Mouse (Mus musculus) midbrain, embryonic 15.5 days (tissue): ENCODE data around the gene Plekhj1. TPM values are rescaled to one million over a fixed set of nuclear protein-coding genes. Genes with fewer than 3 reads are reported as not detected.

Experiments used
- ATAC-seq: fragments of 200-750 bp; cut with Nextera tagmentation; replicated peaks from 2 replicates; pipeline ENCODE4 v1.8.0; 2017; ENCODE audit warnings: moderate TSS enrichment
- H3K27ac ChIP-seq: fragments of 300-500 bp; sonication (generic); 2 replicates; pipeline ENCODE4 v1.5.1; 2015; ENCODE audit warnings: mild to moderate bottlenecking, inconsistent platforms
- H3K27me3 ChIP-seq: fragments of 300-500 bp; sonication (generic); replicated peaks from 2 replicates; pipeline ENCODE4 v1.6.1; 2015; ENCODE audit warnings: inconsistent platforms
- H3K36me3 ChIP-seq: fragments of 300-500 bp; sonication (generic); replicated peaks from 2 replicates; pipeline ENCODE4 v1.6.1; 2015; ENCODE audit warnings: inconsistent platforms
- H3K4me1 ChIP-seq: fragments of 300-500 bp; sonication (generic); 2 replicates; pipeline ENCODE4 v1.6.1; 2015; ENCODE audit warnings: inconsistent platforms
- H3K4me2 ChIP-seq: fragments of 300-500 bp; sonication (generic); 2 replicates; pipeline ENCODE4 v1.6.1; 2015; ENCODE audit warnings: inconsistent platforms, mild to moderate bottlenecking, moderate library complexity
- H3K4me3 ChIP-seq: fragments of 300-500 bp; sonication (generic); 2 replicates; pipeline ENCODE4 v1.5.1; 2015; ENCODE audit warnings: mild to moderate bottlenecking, inconsistent platforms
- H3K9ac ChIP-seq: fragments of 300-500 bp; sonication (generic); 2 replicates; pipeline ENCODE4 v1.6.1; 2015; ENCODE audit warnings: mild to moderate bottlenecking, inconsistent platforms
- H3K9me3 ChIP-seq: fragments of 300-500 bp; sonication (generic); 2 replicates; pipeline ENCODE4 v1.6.1; 2016; ENCODE audit warnings: inconsistent platforms
- whole genome bisulfite sequencing: fragments of 180-500 bp; shearing (Covaris S2); methylation state at CpG from one replicate; pipeline ENCODE4 v1.1.7; 2015; ENCODE audit warnings: mixed read lengths; 5-methylcytosine and 5-hydroxymethylcytosine counted together
- polyA plus RNA-seq: library from polyadenylated mRNA; unstranded; fragments of >200 nt; fragmentation: Nextera tagmentation; extraction: Ambion mirVana; gene quantifications from 2 replicates; pipeline ENCODE4 v1.2.1, GENCODE M21; 2015

The Plekhj1 gene
- polyA plus RNA-seq, 1 experiment from 2014 or later = 130 TPM

DNA sequence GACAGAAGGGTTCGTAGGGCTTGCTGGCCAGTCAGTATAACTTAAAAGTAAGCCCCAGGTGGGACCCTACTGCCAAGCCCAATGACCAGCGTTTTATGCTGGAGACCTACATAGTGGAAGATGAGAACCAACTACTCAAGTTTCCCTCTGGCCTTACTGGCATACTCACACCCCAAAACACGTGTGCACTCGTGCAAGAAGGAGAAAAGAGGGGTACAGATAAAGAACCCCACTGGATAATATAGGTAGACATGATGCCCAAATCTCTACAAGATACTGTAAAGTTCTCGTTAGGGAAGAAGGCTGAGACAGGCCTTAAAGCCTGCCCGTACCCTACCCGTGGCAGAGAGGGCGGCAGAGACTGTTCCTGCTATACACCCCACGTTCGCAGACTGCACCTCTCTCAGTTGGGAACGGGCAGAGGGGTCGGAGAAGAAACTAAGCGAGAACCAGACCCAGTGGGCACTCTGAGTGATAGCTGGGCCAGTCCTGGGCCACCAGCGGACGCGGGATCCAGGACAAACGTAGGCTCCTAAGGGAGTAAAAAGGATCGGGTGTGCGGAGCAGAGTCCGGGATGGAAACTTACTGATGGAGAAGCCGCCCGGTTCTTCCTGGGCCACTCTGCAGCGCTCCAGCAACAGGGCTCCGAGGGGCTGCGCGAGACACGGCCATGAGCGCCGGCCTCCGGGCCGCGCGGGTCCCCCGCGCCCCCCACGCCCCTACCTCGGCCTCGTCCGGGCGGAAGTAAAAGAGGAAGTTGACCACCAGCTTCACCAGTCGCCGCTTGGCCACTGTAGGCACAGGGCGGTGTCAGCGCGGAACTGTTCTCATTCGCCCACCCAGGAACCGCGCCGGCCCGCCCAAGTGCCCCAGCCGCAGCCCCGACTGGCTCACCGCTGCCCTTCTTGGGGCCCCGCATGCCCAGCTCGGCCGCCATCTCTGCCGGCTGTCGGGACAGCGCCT lies 958 bp downstream of the Plekhj1 start:
- Histone ChIP-seq H3K27ac (peak overlapping the region; percentile 92), H3K9me3 (no peaks in the 10 kb centered on the region), H3K36me3 (peaks cover 37% of the 10 kb centered on the region)

DNA sequence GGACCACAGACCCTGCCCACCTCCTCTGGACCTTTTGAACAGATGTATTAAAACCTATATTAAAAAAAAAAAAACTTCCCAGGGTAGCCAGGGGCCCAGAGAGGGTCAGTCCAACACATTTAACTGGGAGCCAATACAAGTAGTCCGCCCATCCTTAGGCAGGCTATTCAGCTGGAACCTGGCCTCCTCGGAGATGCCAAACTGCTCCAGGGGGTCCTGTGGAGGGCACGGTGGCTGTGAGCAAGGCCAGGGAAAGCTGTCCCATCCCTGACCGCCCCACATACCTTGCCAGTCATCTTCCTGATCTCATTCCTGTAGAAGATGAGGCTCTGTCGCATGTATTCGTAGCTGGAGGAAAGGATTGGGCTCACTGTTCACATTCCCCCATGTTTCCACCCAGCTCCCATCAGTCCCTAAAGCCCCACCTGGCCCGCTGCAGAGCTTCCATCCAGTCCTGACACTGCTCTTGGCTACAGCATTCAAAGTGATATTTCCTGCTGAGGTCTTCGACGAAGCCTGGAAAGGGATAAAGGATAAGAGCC lies 2.0 kb downstream of the Plekhj1 start:
- Histone ChIP-seq H3K4me2 (peak overlapping the region; percentile 92), H3K9ac (peak overlapping the region; percentile 18; the same call in 1 of the 2 replicates), H3K4me1 (peaks cover 33% of the 10 kb centered on the region), H3K27ac (no peak overlapping the region), H3K27me3 (no peaks in the 10 kb centered on the region), H3K4me3 (peak overlapping the region; percentile 97), H3K9me3 (no peaks in the 10 kb centered on the region), H3K36me3 (peaks cover 37% of the 10 kb centered on the region)
- WGBS = 82% methylated on average over 9 of the region's 9 CpGs
- ATAC-seq = no peak

More for the DNA sequence above, 958 bp downstream of the Plekhj1 start:
- 2% methylated on average over 58 of the region's 59 CpGs for WGBS
- Histone ChIP-seq H3K9ac (peak overlapping the region; percentile 99), H3K4me2 (peak overlapping the region; percentile 92), H3K4me1 (peaks cover 33% of the 10 kb centered on the region), H3K4me3 (peak overlapping the region; percentile 97), H3K27me3 (no peaks in the 10 kb centered on the region)
- ATAC-seq = peak; percentile 79

GRCm38 (mm10) chr10:80794750-80795149 lies 3.7 kb downstream of the Plekhj1 start:
- H3K4me2 ChIP-seq = no peak overlapping the region
- H3K36me3 ChIP-seq = peaks cover 47% of the 10 kb centered on the region
- no peak overlapping the region for H3K9ac ChIP-seq
- 86% methylated on average over 8 of the region's 8 CpGs for WGBS
- no peak overlapping the region for H3K27ac ChIP-seq
- no peaks in the 10 kb centered on the region for H3K27me3 ChIP-seq
- ATAC-seq = no peak
- H3K9me3 ChIP-seq = no peaks in the 10 kb centered on the region
- peaks cover 26% of the 10 kb centered on the region for H3K4me1 ChIP-seq
- H3K4me3 ChIP-seq = no peak overlapping the region

DNA sequence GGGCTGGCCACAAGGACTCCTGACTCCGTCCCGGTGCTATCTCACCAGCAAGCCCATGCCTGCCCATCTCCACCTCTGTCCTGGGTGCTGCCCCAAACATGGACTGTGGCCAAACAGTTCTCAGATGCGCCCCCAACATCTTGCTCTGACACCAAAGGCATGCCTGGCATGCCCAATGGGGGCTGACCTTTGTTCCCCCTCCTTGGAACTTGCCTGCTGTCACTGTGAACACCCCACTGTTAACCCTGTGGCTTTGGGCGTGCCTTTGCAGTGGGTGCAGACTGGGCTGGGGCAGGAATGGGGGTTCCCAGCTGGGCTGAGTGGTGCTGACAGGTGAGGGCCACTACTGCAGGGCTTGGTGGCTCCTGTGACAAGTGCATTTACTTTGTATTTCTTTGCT lies 4.6 kb downstream of the Plekhj1 start:
- WGBS = 88% methylated on average over 4 of the region's 4 CpGs
- no peak overlapping the region for H3K4me3 ChIP-seq
- H3K27ac ChIP-seq = no peak overlapping the region
- no peaks in the 10 kb centered on the region for H3K27me3 ChIP-seq
- H3K4me1 ChIP-seq = peaks cover 19% of the 10 kb centered on the region
- peaks cover 56% of the 10 kb centered on the region for H3K36me3 ChIP-seq
- H3K9me3 ChIP-seq = no peaks in the 10 kb centered on the region
- ATAC-seq = no peak
- no peak overlapping the region for H3K4me2 ChIP-seq
- no peak overlapping the region; the same call in 1 of the 2 replicates for H3K9ac ChIP-seq

- Histone ChIP-seq H3K36me3 (peaks cover 61% of the 10 kb centered on the region), H3K27me3 (no peaks in the 10 kb centered on the region), H3K9ac (no peak overlapping the region), H3K4me2 (no peak overlapping the region), H3K4me1 (peaks cover 19% of the 10 kb centered on the region), H3K27ac (no peak overlapping the region), H3K4me3 (no peak overlapping the region), H3K9me3 (no peaks in the 10 kb centered on the region)
- WGBS = 86% methylated on average over 13 of the region's 13 CpGs
- no peak for ATAC-seq
Observed at GRCm38 (mm10) chr10:80793033-80793784, 5.2 kb downstream of the Plekhj1 start.

DNA sequence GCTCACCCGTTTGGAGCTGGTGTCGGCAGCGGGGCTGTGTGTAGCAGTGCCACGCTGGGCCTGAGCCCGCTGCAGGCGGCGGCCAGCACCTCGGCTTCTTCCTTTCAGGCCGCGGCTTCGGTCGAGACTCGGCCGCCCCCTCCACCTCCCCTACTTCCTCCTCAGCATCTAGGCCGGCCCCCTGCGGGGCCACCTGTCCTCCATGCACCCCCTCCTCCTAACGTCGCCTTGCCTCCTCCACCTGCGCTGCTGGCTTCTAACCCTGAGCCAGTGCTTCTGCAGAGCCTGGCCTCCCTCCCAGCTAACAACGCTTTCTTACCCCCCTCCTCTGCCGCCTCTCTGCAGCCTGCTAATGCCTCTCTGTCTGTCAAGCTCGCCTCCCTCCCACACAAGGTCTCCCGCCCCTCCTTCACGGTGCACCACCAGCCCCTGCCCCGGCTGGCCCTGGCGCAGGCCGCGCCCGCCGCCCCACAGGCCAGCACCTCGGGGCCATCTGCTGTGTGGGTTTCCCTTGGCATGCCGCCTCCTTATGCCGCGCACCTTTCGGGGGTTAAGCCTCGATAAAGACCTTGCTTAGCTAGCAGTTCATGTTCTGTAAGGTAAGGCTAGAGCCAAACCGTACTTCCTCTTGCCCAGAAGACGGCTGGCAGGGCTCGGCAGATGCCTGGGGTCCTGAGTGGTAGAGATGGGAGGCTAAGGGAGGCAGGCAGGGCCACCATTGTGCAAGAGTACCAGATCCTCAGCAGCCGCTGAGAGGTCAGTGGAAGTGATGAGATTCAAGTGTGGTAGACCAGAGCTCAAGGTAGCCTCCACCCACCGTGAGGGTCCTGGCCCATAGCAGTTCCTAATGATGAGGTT lies 6.0 kb downstream of the Plekhj1 start:
- 72% methylated on average over 41 of the region's 41 CpGs for WGBS
- ATAC-seq = no peak; the same call in 1 of the 2 replicates

GRCm38 (mm10) chr10:80791476-80792174 lies 6.8 kb downstream of the Plekhj1 start:
- no peak overlapping the region for H3K4me2 ChIP-seq
- no peak overlapping the region for H3K9ac ChIP-seq
- H3K27me3 ChIP-seq = no peaks in the 10 kb centered on the region
- H3K9me3 ChIP-seq = no peaks in the 10 kb centered on the region
- no peak for ATAC-seq
- peaks cover 73% of the 10 kb centered on the region for H3K36me3 ChIP-seq
- H3K27ac ChIP-seq = no peak overlapping the region
- 85% methylated on average over 33 of the region's 33 CpGs for WGBS
- H3K4me1 ChIP-seq = peaks cover 10% of the 10 kb centered on the region
- H3K4me3 ChIP-seq = no peak overlapping the region

More for the DNA sequence above, 6.0 kb downstream of the Plekhj1 start:
- H3K4me3 ChIP-seq = no peak overlapping the region
- peaks cover 70% of the 10 kb centered on the region for H3K36me3 ChIP-seq
- no peaks in the 10 kb centered on the region for H3K27me3 ChIP-seq
- H3K27ac ChIP-seq = no peak overlapping the region
- no peak overlapping the region for H3K9ac ChIP-seq
- H3K4me2 ChIP-seq = no peak overlapping the region
- peaks cover 17% of the 10 kb centered on the region for H3K4me1 ChIP-seq
- H3K9me3 ChIP-seq = no peaks in the 10 kb centered on the region

DNA sequence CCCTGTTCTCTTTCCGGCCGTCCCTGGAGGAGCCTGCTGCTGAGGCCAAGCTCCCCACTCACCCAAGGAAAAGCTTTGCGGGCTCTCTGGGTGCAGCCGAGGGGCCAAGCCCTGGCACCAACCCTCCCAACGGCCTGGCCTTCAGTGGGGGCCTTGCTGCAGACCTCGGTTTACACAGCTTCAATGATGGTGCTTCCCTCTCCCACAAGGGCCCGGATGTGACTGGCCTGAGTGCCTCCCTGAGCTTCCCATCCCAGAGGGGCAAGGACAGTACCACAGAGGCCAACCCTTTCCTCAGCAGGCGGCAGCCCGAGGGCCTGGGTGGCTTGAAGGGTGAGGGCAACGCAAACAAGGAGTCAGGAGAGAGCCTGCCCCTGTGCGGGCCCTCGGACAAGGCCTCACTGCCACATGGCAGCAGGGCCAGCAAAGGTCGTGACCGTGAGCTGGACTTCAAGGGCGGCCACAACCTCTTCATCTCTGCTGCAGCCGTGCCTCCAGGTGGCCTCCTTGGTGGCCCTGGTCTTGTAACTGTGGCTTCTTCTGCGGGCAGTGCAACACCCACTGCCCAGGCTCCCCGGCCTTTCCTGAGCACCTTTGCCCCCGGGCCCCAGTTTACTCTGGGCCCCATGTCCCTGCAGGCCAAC lies 7.5 kb downstream of the Plekhj1 start:
- no peaks in the 10 kb centered on the region for H3K9me3 ChIP-seq
- no peak overlapping the region for H3K4me2 ChIP-seq
- peaks cover 79% of the 10 kb centered on the region for H3K36me3 ChIP-seq
- no peak for ATAC-seq
- H3K4me1 ChIP-seq = peaks cover 2% of the 10 kb centered on the region; the same call in 1 of the 2 replicates
- 92% methylated on average over 19 of the region's 19 CpGs for WGBS
- no peak overlapping the region for H3K9ac ChIP-seq
- H3K27ac ChIP-seq = no peak overlapping the region
- no peaks in the 10 kb centered on the region for H3K27me3 ChIP-seq
- H3K4me3 ChIP-seq = no peak overlapping the region

- H3K4me2 ChIP-seq = no peak overlapping the region
- WGBS = 79% methylated on average over 2 of the region's 2 CpGs
- no peaks in the 10 kb centered on the region for H3K27me3 ChIP-seq
- H3K27ac ChIP-seq = no peak overlapping the region
- H3K9ac ChIP-seq = no peak overlapping the region
- no peaks in the 10 kb centered on the region for H3K4me1 ChIP-seq
- no peak overlapping the region for H3K4me3 ChIP-seq
- H3K36me3 ChIP-seq = peaks cover 89% of the 10 kb centered on the region
- no peaks in the 10 kb centered on the region for H3K9me3 ChIP-seq
- ATAC-seq = no peak
Observed at GRCm38 (mm10) chr10:80787517-80787916, 10.9 kb downstream of the Plekhj1 start.

- ATAC-seq = no peak
- Histone ChIP-seq H3K27ac (no peak overlapping the region), H3K36me3 (peaks cover 89% of the 10 kb centered on the region), H3K9me3 (no peaks in the 10 kb centered on the region), H3K4me1 (no peaks in the 10 kb centered on the region), H3K27me3 (no peaks in the 10 kb centered on the region), H3K4me3 (no peak overlapping the region), H3K4me2 (no peak overlapping the region), H3K9ac (no peak overlapping the region)
- whole genome bisulfite sequencing = 92% methylated on average over 11 of the region's 11 CpGs
Observed at GRCm38 (mm10) chr10:80785963-80786362, 12.5 kb downstream of the Plekhj1 start.

DNA sequence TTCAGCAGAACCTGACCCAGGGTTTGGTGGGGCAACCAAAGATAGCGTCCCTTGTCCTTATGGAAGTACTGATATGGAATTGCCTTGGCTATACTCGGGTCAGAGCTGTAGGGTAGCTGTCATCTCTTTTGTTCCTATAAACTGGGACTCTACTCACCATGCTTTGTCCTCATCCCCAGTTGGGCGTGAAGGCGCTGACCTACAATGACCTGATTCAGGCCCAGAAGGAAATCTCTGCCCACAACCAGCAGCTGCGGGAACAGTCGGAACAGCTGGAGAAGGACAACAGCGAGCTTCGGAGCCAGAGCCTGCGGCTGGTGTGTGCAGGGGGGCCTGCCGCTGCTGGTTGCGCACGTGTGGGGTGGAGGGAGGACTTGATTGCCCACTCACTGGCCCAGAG lies 13.6 kb downstream of the Plekhj1 start:
- ATAC-seq = no peak
- Histone ChIP-seq H3K4me1 (no peaks in the 10 kb centered on the region), H3K9me3 (no peaks in the 10 kb centered on the region), H3K4me3 (no peak overlapping the region), H3K27ac (no peak overlapping the region), H3K4me2 (no peak overlapping the region), H3K36me3 (peaks cover 82% of the 10 kb centered on the region), H3K27me3 (no peaks in the 10 kb centered on the region), H3K9ac (no peak overlapping the region)
- WGBS = 69% methylated on average over 12 of the region's 12 CpGs
